Mouse (Mus musculus) olfactory bulb, adult 2 months (tissue): ENCODE results near the gene Olfr297. TPM values are rescaled to one million over a fixed set of nuclear protein-coding genes. Genes with fewer than 3 reads are reported as not detected.

Source experiments
- H3K27ac ChIP-seq: fragments of 200-500 bp; 2 replicates; pipeline ENCODE4 v1.5.1; 2012; ENCODE audit warnings: low read depth, low read length; ENCODE audit not compliant: insufficient read depth
- H3K4me1 ChIP-seq: fragments of 200-500 bp; 2 replicates; pipeline ENCODE4 v1.6.1; 2012; ENCODE audit warnings: low read length; ENCODE audit not compliant: control insufficient read depth, insufficient read depth
- H3K4me3 ChIP-seq: fragments of 200-500 bp; 2 replicates; pipeline ENCODE4 v1.5.1; 2012; ENCODE audit warnings: mild to moderate bottlenecking, low read depth, low read length, moderate library complexity; ENCODE audit not compliant: insufficient read depth
- CTCF ChIP-seq: fragments of 200-500 bp; IDR thresholded peaks from 2 replicates; pipeline ENCODE4 v1.5.1; 2012; ENCODE audit warnings: low read depth, mild to moderate bottlenecking, low read length, moderate library complexity; ENCODE audit not compliant: insufficient read depth
- POLR2A ChIP-seq: fragments of 200-500 bp; IDR thresholded peaks from 2 replicates; pipeline ENCODE4 v1.6.1; 2012; ENCODE audit warnings: mild to moderate bottlenecking, low read depth, low read length, moderate library complexity; ENCODE audit not compliant: insufficient read depth
- WGBS: fragments of 180-500 bp; shearing (Covaris S2); methylation state at CpG from one replicate; pipeline ENCODE4 v1.1.7; 2018; 5-methylcytosine and 5-hydroxymethylcytosine counted together
- polyA plus RNA-seq: library from polyadenylated mRNA; stranded (reverse); fragments of >200 nt; gene quantifications from 2 replicates; pipeline ENCODE4 v1.2.4, GENCODE M21; 2012; ENCODE audit warnings: low replicate concordance; ENCODE audit not compliant: missing spikeins, insufficient read depth, insufficient read length

Gene Olfr297
- polyA plus RNA-seq = not detected in 2 replicates

DNA sequence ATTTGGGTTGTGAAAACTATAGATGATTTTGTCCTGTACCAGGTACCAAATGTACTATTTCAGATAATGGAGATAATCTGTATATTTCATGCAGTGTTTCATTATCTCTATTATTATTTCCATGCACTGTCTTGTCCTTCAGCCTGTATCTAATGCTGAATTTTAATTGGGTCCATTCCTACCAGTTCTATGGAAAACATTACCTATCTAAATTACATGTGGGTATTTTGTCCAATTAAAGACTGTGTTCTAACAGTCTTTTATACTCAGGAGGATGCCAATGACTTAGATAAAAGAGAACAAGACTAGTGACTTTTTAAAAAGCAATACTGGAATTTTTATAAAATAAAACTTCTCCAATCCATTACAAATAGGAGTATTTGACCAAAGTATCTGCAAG, at the start of gene Olfr297:
Gene Olfr297, plus strand, starts transcription at position 301 of the 400 bp plus-strand sequence.
- Histone ChIP-seq H3K4me3 (no peak within 1 kb of the TSS), H3K27ac (no peak within 1 kb of the TSS), H3K4me1 (no peaks in the 10 kb centered on the region)
- TF ChIP-seq POLR2A (no peak), CTCF (no peak)

DNA sequence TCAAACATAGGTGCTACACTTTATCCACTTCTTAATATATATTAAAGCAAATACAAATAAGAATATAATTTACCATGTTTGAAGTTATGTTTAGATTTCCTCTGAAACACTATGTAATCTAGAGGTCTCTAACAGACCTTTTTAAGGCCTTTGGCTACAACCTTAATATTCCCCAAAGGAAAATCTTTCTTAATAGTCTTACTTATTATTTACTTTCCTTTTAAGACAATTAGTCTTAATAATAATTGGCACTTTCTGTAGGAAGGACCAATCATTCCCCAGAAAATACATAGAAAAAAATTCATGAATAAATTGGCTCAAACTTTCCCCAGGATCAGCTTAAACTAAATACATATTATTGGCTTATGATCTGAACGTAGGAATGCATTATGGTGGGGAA, 27.4 kb upstream of the Olfr297 start, which contains the start of gene Olfr298:
Gene Olfr298, minus strand, starts transcription at position 101 of the 400 bp plus-strand sequence.
- Histone ChIP-seq H3K4me3 (no peak within 1 kb of the TSS), H3K27ac (no peak within 1 kb of the TSS), H3K4me1 (no peaks in the 10 kb centered on the region)
- 73% methylated on average over 1 of the region's 1 CpGs for WGBS
- TF ChIP-seq CTCF (no peak), POLR2A (no peak)

Other genes starting within 250 kb of the Olfr297 start
- not detected in 2 replicates for gene Olfr310, start 242.8 kb upstream of the Olfr297 start, polyA plus RNA-seq
- not detected in 2 replicates for gene Olfr309, start 206.3 kb upstream of the Olfr297 start, polyA plus RNA-seq
- not detected in 2 replicates for gene Olfr308, start 194.3 kb upstream of the Olfr297 start, polyA plus RNA-seq
- not detected in 2 replicates for gene Olfr307, start 182.4 kb upstream of the Olfr297 start, polyA plus RNA-seq
- not detected in 2 replicates for gene Olfr305, start 153.0 kb upstream of the Olfr297 start, polyA plus RNA-seq
- not detected in 2 replicates for gene Olfr304, start 133.3 kb upstream of the Olfr297 start, polyA plus RNA-seq
- gene Olfr303, start 122.2 kb upstream of the Olfr297 start, polyA plus RNA-seq = not detected in 2 replicates
- gene Olfr301, start 116.1 kb upstream of the Olfr297 start, polyA plus RNA-seq = not detected in 2 replicates
- not detected in 2 replicates for gene Olfr299, start 60.0 kb upstream of the Olfr297 start, polyA plus RNA-seq
- gene Olfr298, start 27.5 kb upstream of the Olfr297 start, polyA plus RNA-seq = not detected in 2 replicates
- gene Olfr295, start 63.9 kb downstream of the Olfr297 start, polyA plus RNA-seq = not detected in 2 replicates
- gene Olfr294, start 96.7 kb downstream of the Olfr297 start, polyA plus RNA-seq = not detected in 2 replicates
- gene Olfr293, start 129.1 kb downstream of the Olfr297 start, polyA plus RNA-seq = not detected in 2 replicates
- gene Olfr292, start 168.4 kb downstream of the Olfr297 start, polyA plus RNA-seq = not detected in 2 replicates